Mouse (Mus musculus): ENCODE measurements around the gene Vcpkmt.
A peak's percentile ranks its signal among the peaks of the same experiment; 100 is the strongest.

Gene Vcpkmt

GRCm38 (mm10) chr12:69538362-69538950 lies 44.4 kb downstream of the Vcpkmt start:
- no peak for DNase-seq (ENCODE audit: low spot score in 2 of 2)

- DNase-seq (ENCODE audit: low spot score in 2 of 2): peak; percentile 14 to 43
Measured at GRCm38 (mm10) chr12:69537675-69538361, 45.0 kb downstream of the Vcpkmt start.

- DNase-seq (ENCODE audit: low spot score in 2 of 2): peak in 1 of 2 experiments; percentile 8
Measured at GRCm38 (mm10) chr12:69537243-69537674, 45.6 kb downstream of the Vcpkmt start.

GRCm38 (mm10) chr12:69536616-69537242 lies 46.1 kb downstream of the Vcpkmt start:
- DNase-seq (ENCODE audit: low spot score in 2 of 2): no peak

GRCm38 (mm10) chr12:69533237-69533636 lies 49.6 kb downstream of the Vcpkmt start:
- no peak for DNase-seq (ENCODE audit: low spot score in 2 of 2)

GRCm38 (mm10) chr12:69532530-69532929 lies 50.3 kb downstream of the Vcpkmt start:
- no peak for DNase-seq (ENCODE audit: low spot score in 2 of 2)

- no peak for DNase-seq (ENCODE audit: low spot score in 2 of 2)
Measured at GRCm38 (mm10) chr12:69532091-69532490, 50.7 kb downstream of the Vcpkmt start.

GRCm38 (mm10) chr12:69529694-69530403 lies 53.0 kb downstream of the Vcpkmt start:
- no peak for DNase-seq (ENCODE audit: low spot score in 2 of 2)

GRCm38 (mm10) chr12:69528275-69529032 lies 54.4 kb downstream of the Vcpkmt start:
- no peak for DNase-seq (ENCODE audit: low spot score in 2 of 2)

Data from right cerebral cortex, postnatal 36 days (tissue).